Mouse (Mus musculus) T-helper 17 cell (primary cell): Measurements from ENCODE around the gene Gns.
"Not testable (repeated sequence)": the region's sequence is repeated elsewhere in the genome, so short reads cannot be mapped to it uniquely, and the experiment has no call there.

Source experiments
- in situ Hi-C, 2 experiments: fragments of 300-600 bp; cut with MboI, MseI; formaldehyde crosslinking; loops; 1 replicate in 1 of 2; 2 replicates in 1 of 2; pipeline ENCODE4 v1.15.1; 2025; ENCODE audit warnings: high pct_unique_total_duplicates in 2 of 2

The Gns gene

DNA sequence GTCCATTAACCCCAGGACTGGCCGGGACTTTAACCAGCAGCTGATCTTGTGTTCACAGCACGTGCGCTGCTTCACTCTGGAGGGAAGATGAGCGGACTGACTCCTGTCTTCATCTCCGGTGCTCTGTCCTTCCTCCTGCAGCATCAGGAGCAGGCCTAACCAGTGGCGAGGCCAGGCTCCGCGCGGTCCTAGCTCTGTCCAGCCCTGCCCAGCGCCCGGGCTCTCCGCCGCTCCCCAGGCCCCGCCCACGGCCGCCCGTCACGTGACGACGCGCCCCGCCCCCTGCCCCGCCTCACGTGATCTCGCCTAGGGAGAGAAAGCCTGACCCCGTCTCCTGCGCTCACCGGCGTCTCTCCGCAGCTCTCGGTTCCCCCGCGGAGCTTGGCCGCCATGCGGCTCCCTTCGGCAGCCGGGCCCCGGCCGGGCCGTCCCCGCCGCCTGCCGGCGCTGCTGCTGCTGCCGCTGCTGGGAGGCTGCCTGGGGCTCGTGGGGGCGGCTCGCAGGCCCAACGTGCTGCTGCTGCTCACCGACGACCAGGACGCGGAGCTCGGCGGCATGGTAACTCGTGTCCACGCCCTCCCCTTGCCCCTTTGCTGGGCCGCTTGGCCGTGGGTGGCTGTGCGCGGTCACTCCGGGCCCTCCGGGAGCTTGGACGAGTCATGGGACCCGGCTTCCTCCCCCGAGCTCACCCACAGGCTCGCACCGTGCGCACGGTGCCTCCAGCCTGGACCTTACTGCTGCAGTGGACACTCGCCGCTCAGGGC lies at the start of gene Gns:
Gns (plus strand) TSS at position 290 of the 764 bp plus-strand sequence.
- in situ Hi-C loops = loop anchor here in 1 of 2 experiments (10.0 kb wide), 1 partner anchor 1040 kb away; no protein-coding TSS in a partner anchor

DNA sequence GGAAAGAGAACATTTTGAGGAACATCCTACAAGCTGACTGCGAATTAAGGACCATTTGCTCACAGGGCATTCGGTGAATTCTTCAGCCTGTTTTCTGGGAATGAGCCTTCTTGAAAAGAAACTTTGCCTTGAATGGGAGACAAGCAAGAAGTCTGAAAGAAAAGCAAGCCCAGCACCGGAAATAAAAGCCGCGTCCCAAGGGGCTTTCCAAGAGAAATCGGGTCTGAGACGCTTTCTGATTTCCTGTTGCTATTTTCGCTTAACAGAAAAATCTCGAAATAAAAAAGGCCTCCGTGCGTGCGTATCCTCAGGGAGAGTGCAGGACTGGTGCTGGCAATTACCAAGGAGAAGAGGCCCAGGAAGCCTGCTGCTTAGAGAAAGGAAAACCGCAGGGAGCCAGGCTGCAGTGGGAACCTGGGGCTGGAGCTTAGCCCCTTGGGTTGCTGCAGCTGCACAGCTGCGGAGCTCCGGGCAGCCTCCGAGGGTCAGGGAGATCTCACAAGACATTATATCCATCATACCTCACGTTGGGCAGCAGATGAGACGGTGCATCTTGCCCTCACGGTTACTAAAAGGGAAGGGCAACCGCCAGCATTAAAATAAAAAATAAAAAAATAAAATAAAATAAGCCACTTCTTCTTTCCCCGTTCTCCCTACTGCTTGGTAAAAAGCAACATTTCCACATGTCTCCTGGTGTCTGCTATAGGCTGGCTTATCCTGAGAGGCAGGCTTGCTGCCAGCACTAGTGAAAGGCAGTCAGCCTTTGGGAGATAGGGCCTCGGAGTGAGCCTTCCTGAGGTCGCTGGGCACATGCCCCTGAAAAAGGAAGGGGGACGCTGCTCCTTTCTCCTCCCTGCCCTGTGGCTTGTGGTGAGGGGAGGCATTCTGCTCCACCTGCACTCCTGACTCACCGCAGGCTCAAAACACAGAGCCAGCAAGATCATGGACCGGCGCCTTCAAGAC lies 49.3 kb upstream of the Gns start:
- in situ Hi-C loops = no loop called here

DNA sequence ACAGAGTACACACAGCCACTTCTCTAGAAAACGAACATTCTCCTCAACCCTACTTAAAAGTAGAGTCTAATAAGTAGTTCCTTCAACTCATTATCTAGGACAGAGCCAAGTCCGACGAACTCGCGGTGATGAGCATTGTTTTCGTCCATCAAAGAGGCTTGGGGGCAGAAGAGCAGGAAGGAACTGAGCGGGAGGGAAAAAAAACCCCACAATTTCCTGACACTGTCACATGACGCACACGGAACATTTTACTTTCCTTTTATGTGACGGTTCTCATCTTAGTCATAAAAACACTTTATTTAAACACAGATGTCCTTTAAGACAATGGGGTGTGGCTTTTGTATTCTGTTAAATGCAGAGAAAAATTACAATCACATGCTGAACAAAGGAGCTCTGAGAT lies 48.5 kb upstream of the Gns start:
- in situ Hi-C loops = no loop called here

DNA sequence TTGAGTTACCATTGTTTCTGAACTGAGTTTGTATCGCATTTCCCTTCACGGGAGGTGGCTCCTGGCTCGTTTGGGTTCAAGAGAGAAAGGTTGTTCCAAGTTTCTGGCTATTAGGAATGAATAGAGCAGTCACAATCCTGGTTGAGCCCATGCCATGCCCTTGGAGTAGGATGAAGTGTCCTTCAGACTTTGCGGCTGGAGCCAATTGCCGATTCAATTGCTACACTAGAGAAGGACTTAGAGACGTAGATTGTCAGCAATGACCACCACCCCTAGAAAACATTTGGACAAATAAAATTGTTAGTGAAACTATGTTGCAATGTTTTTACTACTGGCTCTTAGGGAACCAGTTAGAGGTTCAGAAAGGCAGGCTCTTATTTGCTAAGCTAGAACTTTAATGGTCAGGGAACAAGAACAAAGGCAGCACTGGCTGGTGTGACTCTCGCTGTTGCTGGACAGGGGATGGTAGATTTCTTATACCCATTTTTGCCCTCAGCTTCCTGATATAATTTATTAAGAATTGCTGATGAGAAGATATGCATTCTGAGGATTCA lies 46.4 kb upstream of the Gns start:
- in situ Hi-C loops = no loop called here

DNA sequence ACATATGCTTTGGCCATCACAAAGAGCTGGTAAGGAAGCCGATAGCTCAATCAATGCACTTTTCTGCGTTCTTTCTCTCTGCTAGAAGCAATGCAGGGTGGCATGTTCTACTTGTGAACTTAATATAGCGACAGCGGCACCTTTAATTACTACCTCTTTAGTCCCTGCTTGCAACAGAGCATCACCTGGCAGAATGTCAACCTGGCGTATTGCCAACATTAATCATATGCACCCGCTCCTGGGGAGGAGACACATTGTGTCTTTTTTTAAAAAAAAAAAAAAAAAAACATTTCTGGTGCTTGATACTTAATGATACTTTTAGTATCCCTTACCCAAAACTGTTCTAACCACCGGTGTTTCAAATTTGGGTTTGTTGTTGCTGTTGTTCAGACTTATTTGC lies 41.4 kb upstream of the Gns start:
- in situ Hi-C loops = no loop called here

DNA sequence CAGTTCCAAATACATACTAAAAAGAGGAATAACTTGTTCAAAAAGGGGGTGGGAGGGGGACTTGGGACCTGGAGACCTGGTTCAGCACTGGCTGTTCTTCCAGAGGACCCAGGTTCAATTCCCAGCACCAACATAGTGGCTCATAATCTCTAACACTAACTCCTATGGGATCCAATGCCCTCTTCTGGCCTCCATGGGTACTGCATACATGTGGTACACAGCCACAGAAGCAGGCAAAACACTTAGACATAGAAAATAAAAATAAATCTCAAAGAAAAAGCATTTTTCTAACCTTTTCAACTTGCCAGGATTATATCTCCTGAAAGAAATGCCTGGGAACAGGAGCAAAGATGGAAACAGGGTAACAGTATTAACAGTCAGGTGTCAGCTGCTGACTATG lies 38.7 kb upstream of the Gns start:
- in situ Hi-C loops = no loop called here

DNA sequence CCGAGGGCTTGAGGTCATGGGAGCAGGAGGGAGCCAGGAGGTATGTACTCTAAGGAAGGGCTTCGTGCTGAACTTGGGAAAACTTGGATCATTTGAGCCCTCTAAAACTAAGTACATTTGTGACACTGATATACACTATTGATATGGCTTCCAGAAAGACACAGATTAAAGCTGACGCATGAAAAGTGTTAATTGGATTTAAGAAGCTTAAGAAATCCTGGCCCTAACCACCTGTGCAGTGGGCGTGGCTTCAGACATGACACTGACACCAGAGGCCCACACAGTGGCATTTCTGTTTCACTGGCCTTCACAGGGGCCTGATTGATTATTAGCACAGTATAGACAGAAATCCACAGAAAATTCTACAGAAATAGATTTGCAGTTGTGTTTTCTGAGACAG lies 35.3 kb upstream of the Gns start:
- in situ Hi-C loops = no loop called here

DNA sequence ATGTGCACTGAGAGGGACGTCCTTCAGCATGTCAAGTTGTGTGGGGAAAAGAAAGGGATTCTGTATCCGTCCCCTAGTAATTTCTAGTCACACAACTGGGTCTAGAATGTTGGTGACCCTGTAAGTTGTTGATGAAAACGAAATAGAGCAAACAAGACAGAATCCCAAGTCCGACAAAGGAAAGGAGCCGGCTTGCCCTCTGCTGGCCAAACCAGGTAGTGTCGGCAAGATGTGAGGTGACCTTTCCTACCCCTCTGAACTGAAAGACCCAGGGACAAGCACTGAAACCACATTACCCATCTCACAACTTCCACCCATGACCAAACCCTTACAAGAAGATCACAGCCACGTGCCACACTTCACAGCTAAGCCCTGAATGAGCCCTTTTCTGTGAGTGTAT lies 34.0 kb upstream of the Gns start:
- in situ Hi-C loops = no loop called here

DNA sequence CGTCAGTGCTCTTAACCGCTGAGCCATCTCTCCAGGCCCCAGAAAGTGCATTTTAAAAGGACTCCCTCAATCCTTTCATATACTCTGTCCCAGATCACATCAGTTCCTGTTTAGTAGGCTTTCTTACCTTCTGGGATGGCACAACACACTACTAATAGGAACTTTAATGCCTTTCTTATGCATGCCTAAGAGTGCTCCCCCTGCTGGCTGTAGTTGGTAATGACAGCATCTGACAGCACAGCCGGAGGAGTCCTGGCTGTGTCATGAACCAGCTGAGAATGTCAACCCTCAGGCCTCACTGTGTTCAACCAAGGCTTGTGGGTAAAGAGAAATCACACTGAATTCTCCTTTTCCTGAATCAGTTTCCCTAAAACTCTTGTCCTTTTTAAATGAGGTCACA lies 30.3 kb upstream of the Gns start:
- in situ Hi-C loops = no loop called here

DNA sequence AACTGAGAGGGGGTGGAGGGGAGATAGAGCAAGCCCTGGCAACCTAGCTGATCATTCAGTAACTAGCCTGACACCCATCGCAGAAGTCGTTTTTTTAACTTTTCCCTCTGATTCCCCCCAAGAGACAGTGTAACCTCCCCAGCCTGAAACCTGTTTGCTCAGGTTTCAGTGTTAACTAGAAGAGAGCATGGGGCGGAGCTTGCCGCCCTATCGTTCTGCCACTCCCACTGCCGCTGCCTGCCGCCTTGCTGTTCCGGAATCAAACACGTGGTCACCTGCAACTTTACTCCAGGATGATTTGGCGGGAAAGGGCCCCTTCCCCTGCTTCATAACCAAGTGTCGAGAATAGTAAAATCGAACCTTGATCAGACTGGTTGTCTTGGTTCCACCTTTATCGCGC lies 28.4 kb upstream of the Gns start:
- in situ Hi-C loops = not testable (repeated sequence)

DNA sequence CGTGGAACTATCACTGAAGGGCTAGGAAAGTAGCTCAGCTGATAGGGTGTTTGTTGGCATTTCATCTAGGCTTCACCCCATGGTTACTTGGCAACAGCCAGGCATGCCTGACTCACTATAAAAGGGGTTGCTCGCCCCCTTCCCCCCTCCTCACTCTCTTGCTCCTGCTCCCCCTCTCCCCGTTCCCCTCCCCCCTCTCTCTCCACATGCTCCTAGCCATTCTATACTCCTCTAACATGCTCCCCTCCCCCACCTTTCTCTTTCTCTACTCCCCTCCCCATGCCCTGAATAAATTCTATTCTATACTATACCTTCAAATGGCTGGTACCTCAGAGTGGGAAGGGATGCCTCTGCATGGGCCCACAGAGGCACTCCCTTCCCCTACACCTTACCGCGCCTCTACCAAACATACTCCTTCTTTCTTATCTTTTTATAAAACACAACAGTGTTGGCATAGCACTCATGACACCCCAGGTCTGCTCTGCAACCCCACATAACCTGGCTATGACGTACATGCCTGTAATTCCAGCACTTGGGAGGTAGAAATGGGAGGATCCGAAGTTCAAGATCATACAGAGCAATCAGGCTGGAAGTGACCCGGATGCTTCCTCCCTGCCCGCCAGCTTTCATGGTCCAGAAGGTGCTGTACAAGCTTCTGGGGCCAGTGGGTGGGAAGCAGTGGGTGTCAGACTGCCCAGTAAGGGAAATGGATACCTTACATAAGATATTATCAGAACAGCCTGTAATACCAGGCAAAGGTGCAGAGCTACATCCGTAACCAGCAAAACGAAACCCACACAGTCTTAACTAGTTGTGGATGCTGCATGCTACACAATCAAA lies 23.9 kb upstream of the Gns start:
- in situ Hi-C loops = no loop called here

DNA sequence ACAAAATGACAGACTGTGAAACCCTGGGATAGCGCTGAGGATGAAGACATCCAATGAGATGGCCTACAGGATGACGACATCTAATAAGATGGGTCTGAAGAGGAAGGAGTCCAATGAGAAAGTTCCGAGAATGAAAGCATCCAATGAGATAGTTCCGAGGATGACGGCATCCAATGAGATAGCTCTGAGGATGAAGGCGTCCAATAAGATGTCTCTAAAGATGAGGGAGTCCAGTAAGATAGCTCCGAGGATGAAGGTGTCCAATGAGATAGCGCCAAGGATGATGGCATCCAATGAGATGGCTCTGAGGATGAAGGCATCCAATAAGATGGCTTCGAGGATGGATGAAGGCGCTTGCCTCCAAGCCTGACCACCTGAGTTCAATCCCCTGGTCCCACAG lies 22.6 kb upstream of the Gns start:
- in situ Hi-C loops = no loop called here

DNA sequence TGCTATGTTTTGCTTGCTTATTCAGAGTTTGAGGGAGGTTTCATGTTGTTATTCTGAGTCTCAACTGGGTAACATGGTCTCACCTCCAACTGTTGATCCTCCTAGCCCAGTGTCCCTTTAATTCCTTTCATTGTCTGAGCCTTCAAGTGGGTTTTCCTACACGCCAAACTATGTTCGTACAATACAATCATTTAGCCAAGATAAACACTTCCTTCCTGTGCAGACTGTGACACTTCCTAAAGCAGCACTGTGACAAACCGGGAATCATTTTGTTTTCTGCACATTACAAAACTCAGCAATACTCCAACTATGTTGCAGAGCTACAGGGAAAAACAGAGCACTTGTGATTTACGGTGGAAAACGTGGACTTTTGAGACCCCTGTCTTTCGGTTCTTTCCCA lies 21.0 kb upstream of the Gns start:
- in situ Hi-C loops = no loop called here

DNA sequence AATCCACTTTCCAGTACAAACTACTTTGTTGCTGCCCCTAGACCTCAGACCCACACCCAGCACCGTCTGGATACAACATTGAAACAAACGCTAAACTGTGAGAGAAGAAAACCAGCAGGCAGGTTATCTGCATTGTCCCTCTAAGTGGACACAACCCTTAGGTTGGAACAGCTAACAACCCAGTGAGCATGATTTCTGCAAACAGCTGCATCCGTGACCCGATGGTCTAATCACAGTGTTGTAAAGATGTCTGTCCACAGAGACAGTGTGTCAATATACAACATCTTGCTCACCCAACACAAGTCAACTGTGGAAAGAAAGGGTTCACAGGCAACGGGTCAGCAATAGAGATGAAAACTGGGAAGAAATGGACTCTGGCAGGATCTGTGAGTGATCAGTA lies 15.6 kb upstream of the Gns start:
- in situ Hi-C loops = no loop called here

DNA sequence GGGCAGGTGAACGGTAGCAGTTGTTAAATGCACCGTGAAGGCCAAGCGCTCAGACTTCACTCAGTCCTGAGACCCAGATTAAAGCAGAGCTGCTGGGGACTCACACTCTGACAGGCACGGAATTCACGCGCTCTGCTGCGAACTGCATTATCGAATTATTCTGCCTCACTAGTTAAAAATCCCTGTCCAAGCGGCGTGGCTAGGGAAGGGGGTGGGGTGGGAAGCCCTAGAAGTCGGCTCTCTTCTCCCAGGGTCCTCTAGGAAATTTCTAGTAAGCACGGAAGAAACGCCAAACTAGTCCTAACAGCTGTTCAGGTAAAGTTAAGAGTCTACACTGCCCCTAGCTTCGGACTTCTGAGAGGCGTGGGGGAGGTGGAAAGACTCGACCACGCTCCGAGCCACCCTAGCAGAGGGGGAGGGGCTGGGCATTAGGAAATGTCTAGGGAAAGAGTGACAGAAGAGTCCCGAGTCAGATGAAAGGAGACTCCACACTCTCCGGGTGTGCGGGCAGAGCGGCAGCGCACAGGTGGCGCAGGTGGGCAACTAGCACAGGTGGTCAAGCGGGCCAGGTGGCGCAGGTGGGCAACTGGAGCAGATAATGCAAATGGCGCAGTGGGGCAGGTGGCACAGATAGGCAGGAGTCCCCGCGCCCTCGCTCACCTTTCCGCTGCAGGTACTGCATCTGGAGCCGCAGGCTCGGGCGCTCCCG lies 14.4 kb upstream of the Gns start:
- in situ Hi-C loops = no loop called here

DNA sequence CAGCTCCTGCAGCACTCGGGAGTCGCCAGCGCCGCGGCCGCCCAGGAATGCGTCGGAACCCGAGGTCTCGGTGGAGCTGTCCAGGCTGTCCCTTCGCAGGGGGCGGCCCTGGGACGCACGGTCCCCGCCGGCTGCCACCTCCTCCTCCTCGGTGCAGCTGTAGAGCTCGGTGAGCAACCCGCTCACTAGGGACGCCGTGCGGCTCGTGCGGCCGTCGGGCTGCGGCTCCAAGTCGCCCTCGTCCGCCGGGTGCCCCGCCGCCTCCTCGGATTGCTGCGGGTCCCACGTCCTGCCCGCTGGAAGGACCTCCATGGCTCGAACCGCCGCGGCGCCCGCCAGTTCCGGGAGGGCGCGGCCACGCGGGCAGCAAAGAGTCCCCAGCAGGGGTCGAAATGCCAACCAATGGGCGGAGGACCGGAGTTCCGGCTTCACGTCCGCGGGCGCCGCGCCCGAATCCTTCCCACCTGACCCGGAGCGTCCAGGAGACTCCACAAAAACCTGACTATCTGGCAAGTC lies 13.8 kb upstream of the Gns start, which contains the start of gene Tbc1d30:
Tbc1d30 (minus strand) TSS at position 213 of the 516 bp plus-strand sequence.
- in situ Hi-C loops = no loop called here

DNA sequence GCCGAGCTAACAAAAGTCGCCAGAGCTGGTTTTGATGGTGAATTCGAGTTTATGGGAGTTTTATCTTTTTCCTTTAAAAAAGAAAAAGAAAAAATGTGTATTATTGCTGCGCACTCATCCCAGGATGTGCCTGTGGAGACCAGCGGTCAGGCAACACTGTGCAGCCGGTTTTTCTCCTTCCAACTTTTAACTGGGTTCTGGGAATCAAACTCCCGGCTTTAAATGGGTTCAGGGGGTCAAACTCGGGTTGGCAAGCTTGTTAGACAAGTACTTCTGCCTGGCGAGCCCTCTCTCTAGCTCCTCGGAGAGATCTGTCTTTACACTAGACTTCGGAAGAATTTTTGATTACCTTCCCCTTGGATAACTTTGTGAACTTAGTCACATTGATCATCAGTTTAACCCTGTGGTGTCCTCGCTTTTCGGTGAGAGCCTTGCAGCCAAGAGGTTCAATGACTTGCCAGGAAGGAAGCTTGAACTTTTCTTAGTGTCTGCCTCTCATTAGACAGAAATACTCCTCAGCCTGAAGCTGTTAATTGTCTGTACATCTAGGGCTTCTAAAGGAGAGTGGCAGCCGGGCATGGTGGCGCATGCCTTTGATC lies 13.1 kb upstream of the Gns start:
- in situ Hi-C loops = no loop called here

DNA sequence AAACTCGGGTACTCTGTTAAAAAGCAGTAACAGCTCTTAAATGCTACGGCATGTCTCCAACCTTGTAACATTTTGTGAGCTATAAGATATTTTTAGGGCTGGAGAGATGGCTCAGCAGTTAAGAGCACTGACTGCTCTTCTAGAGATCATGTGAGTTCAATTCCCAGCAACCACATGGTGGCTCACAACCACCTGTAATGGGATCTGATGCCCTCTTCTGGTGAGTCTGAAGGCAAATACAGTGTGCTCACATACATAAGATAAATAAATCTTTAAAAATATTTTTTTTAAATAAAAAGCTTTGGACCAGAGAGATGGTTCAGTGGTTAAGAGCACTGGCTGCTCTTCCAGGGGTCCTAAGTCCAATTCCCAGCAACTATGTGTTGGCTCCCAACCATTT lies 4.5 kb upstream of the Gns start:
- in situ Hi-C loops = loop anchor here in 1 of 2 experiments (10.0 kb wide), 1 partner anchor 1044 kb away; no protein-coding TSS in a partner anchor

DNA sequence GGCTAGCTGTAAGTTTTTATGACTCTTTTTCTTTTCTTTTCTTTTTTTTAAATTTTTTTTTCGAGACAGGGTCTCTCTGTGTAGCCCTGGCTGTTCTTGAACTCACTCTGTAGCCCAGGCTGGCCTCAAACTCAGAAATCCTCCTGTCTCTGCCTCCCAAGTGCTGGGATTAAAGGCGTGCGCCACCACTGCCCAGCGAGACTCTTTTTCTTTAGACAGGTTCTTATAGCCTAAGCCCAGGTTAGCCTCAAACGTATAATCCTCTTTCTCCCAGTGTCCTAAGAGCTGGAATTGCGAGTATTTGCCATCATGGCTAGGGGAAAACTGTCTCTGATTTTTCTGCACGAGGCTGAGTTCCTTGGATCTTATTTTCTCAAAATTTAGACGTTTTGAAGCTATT lies 1.7 kb upstream of the Gns start:
- in situ Hi-C loops = loop anchor here in 1 of 2 experiments (10.0 kb wide), 1 partner anchor 1042 kb away; no protein-coding TSS in a partner anchor

DNA sequence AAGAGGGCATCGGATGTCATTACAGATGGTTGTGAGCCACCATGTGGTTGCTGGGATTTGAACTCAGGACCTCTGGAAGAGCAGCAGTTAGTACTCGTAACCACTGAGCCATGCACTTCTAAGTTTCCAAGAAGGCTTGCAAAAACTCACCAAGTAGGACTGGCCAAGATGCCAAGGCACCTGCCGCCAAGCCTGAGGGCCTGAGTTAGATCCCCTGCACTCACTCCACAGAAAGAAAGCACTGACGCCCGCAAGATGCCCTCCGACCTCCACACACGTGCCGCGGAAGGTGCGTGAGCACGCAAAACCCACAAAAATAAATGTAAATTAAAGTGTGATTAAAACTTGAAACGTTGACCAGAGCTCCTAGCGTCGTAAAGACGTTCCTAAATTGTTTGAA lies 584 bp upstream of the Gns start:
- in situ Hi-C loops = loop anchor here in 1 of 2 experiments (10.0 kb wide), 1 partner anchor 1040 kb away; no protein-coding TSS in a partner anchor
